Mouse (Mus musculus) thymus, postnatal 10 days (tissue): ENCODE results near the gene Neil3.
"Not testable (repeated sequence)": the region's sequence is repeated elsewhere in the genome, so short reads cannot be mapped to it uniquely, and the experiment has no call there.

Experiments used
- DNase-seq, 2 experiments: peaks; one replicate each; pipeline ENCODE4 v3.0.0; 2021; ENCODE audit warnings: low spot score in 2 of 2

Neil3 gene

DNA sequence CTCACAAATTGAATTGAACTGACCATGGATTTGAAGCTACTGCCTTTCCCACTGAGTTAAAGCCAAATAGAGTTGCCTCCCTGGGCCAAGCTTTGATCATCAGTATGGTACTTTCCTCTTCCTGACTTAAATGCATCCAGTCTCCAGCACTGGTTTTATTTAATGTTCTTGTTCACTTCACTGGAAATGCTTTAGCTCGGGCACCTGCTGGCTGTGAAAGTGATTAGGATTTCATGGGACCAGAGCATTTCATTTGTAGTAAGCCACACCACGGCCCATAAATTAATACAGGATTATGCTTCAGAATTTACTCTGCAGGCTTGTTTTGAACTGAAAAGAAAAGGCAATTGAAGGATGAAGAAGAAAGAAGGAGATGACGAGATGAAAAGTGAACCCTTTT lies 100.8 kb downstream of the Neil3 start:
- not testable (repeated sequence) for DNase-seq
